Mouse (Mus musculus) ES-E14 (cell line): ENCODE results near the gene Il11ra1. TPM values are rescaled to one million over a fixed set of nuclear protein-coding genes. Genes with fewer than 3 reads are reported as not detected.

Experiments
- DNase-seq: peaks from one replicate; pipeline ENCODE4 v3.0.0-alpha.2; 2013; ENCODE audit warnings: low read depth, low spot score
- H3K27ac ChIP-seq: 2 replicates; pipeline ENCODE4 v1.5.1; 2012; ENCODE audit warnings: low read depth, mild to moderate bottlenecking, low read length, moderate library complexity, mixed read lengths; ENCODE audit not compliant: poor library complexity, insufficient read depth, severe bottlenecking
- H3K36me3 ChIP-seq: 2 replicates; pipeline ENCODE4 v1.6.1; 2012; ENCODE audit warnings: mild to moderate bottlenecking, low read length, moderate library complexity, mixed read lengths; ENCODE audit not compliant: control insufficient read depth, poor library complexity, insufficient read depth, severe bottlenecking
- H3K4me1 ChIP-seq, 2 experiments: fragments of 150-350 bp in 1 of 2; sonication (generic) in 1 of 2; 2 replicates each; pipeline ENCODE4 v1.6.1; 2012; ENCODE audit warnings: low read length in 2 of 2, mild to moderate bottlenecking in 1 of 2, mixed read lengths in 1 of 2; ENCODE audit not compliant: control insufficient read depth in 2 of 2, insufficient read depth in 2 of 2, poor library complexity in 1 of 2
- H3K4me3 ChIP-seq, 2 experiments: fragments of 150-350 bp in 1 of 2; sonication (generic) in 1 of 2; 2 replicates each; pipeline ENCODE4 v1.5.1; 2012; ENCODE audit warnings: low read length in 2 of 2, low read depth in 1 of 2, mild to moderate bottlenecking in 1 of 2, mixed read lengths in 1 of 2; ENCODE audit not compliant: insufficient read depth in 1 of 2, poor library complexity in 1 of 2, severe bottlenecking in 1 of 2
- H3K9ac ChIP-seq: 2 replicates; pipeline ENCODE4 v1.6.1; 2012; ENCODE audit warnings: low read depth, mild to moderate bottlenecking, low read length, mixed read lengths; ENCODE audit not compliant: poor library complexity, insufficient read depth, severe bottlenecking
- H3K9me3 ChIP-seq: fragments of 150-350 bp; sonication (generic); 2 replicates; pipeline ENCODE4 v1.6.1; 2012; ENCODE audit warnings: low read depth, mild to moderate bottlenecking, low read length; ENCODE audit not compliant: control insufficient read depth, insufficient read depth
- CHD2 ChIP-seq: IDR thresholded peaks from 2 replicates; pipeline ENCODE4 v1.6.1; 2014; ENCODE audit warnings: mild to moderate bottlenecking, low read depth, low read length, inconsistent platforms
- HCFC1 ChIP-seq: IDR thresholded peaks from 2 replicates; pipeline ENCODE4 v1.6.1; 2012; ENCODE audit warnings: low read length, inconsistent platforms, borderline replicate concordance; ENCODE audit not compliant: insufficient read depth
- MAFK ChIP-seq: IDR thresholded peaks from 2 replicates; pipeline ENCODE4 v1.6.1; 2014; ENCODE audit warnings: mild to moderate bottlenecking, low read depth, low read length, inconsistent platforms; ENCODE audit not compliant: insufficient read depth
- ZC3H11A ChIP-seq: IDR thresholded peaks from 2 replicates; pipeline ENCODE4 v1.6.1; 2012; ENCODE audit warnings: low read depth, mild to moderate bottlenecking, inconsistent platforms, low read length, borderline replicate concordance
- ZNF384 ChIP-seq: IDR thresholded peaks from 2 replicates; pipeline ENCODE4 v1.6.1; 2012; ENCODE audit warnings: low read depth, low read length, inconsistent platforms
- in situ Hi-C, 2 experiments: fragments of 600-800 bp; cut with MboI; formaldehyde crosslinking; loops; one replicate each; pipeline ENCODE4 v1.15.1; 2025; ENCODE audit warnings: low sequenced_read_pairs in 2 of 2, inconsistent platforms in 1 of 2; ENCODE audit not compliant: unreplicated experiment in 2 of 2
- total RNA-seq: library from RNA; depleted of rRNA; stranded (reverse); fragments of 300-350 nt; gene quantifications from 2 replicates; pipeline ENCODE4 v1.2.3, GENCODE M21; 2012

The Il11ra1 gene
- total RNA-seq, 1 experiment, result 13.5 TPM

DNA sequence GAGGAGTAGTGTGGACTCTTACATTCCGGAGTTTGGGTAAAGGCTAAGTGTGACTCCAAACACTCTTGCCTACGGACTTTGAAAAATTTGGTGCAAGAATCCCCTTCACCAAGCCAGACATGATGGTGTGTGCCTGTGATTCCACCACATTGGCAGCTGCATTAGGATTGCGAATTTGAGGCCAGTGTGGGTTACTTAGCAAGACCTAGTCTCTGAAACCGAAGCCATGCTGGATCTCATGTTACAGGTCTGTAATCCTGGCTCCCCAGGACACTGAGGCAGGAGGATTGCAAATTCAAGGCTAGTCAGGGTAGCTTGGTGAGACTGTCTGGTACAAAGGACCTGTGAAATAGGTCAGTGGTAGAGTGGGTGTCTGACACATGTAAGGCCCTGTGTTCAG lies 58.9 kb downstream of the Il11ra1 start:
- Histone ChIP-seq H3K9me3 (no peaks in the 10 kb centered on the region), H3K27ac (no peak overlapping the region), H3K4me3 (no peak overlapping the region), H3K4me1 (peaks cover 2 to 16% of the 10 kb centered on the region in 2 experiments; a peak in 2 of 4 replicates), H3K36me3 (peaks cover 11% of the 10 kb centered on the region; the same call in 1 of the 2 replicates), H3K9ac (no peak overlapping the region)
- no peak for TF ChIP-seq ZNF384
- no peak for TF ChIP-seq MAFK
- TF ChIP-seq ZC3H11A, result no peak
- TF ChIP-seq CHD2, result no peak
- no peak for TF ChIP-seq HCFC1
- in situ Hi-C loops, result no loop called here
- DNase-seq, result no peak

DNA sequence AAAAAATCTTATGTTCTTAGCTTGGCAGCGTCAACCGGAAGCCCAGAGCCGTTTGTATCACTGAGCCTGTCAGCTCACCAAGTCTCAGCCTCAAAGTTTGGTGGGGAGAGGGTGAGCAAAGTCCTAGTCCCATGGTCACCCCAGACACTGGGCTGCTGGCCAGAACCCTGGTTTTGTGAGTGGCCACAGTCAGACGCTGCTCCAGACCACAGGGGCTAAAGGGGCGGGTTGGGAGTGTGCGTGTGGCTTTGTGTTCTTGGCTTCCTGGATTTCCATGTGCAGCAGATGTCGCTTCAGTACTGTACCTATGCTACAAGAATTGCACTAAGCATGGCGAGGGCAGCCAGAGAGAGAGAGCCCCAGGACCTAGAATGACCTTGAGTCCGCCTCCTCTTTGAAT lies 59.4 kb downstream of the Il11ra1 start:
- no peak for TF ChIP-seq ZC3H11A
- no peak for TF ChIP-seq MAFK
- no peak for TF ChIP-seq HCFC1
- no peak for TF ChIP-seq CHD2
- no peak for TF ChIP-seq ZNF384
- H3K27ac ChIP-seq, result no peak overlapping the region
- H3K4me1 ChIP-seq, result peaks cover 2 to 16% of the 10 kb centered on the region in 2 experiments; a peak in 2 of 4 replicates
- in situ Hi-C loops, result no loop called here
- H3K9ac ChIP-seq, result no peak overlapping the region
- H3K4me3 ChIP-seq, result no peak overlapping the region
- peaks cover 11% of the 10 kb centered on the region; the same call in 1 of the 2 replicates for H3K36me3 ChIP-seq
- DNase-seq, result no peak
- H3K9me3 ChIP-seq, result no peaks in the 10 kb centered on the region

GRCm38 (mm10) chr4:41759656-41760287 lies 60.0 kb downstream of the Il11ra1 start:
- Histone ChIP-seq H3K9ac (peak overlapping the region; percentile 65; the same call in 1 of the 2 replicates), H3K36me3 (peaks cover 11% of the 10 kb centered on the region; the same call in 1 of the 2 replicates), H3K27ac (0 out of 2 replicates have a peak overlapping the region, but pooled peaks have one; percentile 16), H3K4me3 (peak overlapping the region; percentile 43 to 58), H3K4me1 (peaks cover 2 to 16% of the 10 kb centered on the region in 2 experiments; a peak in 2 of 4 replicates), H3K9me3 (no peaks in the 10 kb centered on the region)
- DNase-seq, result no peak
- no peak for TF ChIP-seq CHD2
- TF ChIP-seq ZC3H11A, result no peak
- TF ChIP-seq HCFC1, result no peak
- no peak for TF ChIP-seq MAFK
- no peak for TF ChIP-seq ZNF384
- in situ Hi-C loops, result no loop called here

GRCm38 (mm10) chr4:41760288-41760721 lies 60.5 kb downstream of the Il11ra1 start:
- in situ Hi-C loops, result no loop called here
- no peak overlapping the region for H3K27ac ChIP-seq
- H3K9ac ChIP-seq, result peak overlapping the region; percentile 65; the same call in 1 of the 2 replicates
- no peak for TF ChIP-seq ZNF384
- TF ChIP-seq CHD2, result peak; percentile 65; the same call in 1 of the 2 replicates
- peaks cover 11% of the 10 kb centered on the region; the same call in 1 of the 2 replicates for H3K36me3 ChIP-seq
- no peaks in the 10 kb centered on the region for H3K9me3 ChIP-seq
- peak; percentile 89 for DNase-seq
- H3K4me3 ChIP-seq, result peak overlapping the region; percentile 43 to 58
- peaks cover 2 to 16% of the 10 kb centered on the region in 2 experiments; a peak in 2 of 4 replicates for H3K4me1 ChIP-seq

- TF ChIP-seq CHD2 (no peak), HCFC1 (no peak)
- H3K9ac ChIP-seq, result 0 out of 2 replicates have a peak overlapping the region, but pooled peaks have one; percentile 50
- H3K4me1 ChIP-seq, result peaks cover 2 to 16% of the 10 kb centered on the region in 2 experiments; a peak in 2 of 4 replicates
- no peaks in the 10 kb centered on the region for H3K9me3 ChIP-seq
- in situ Hi-C loops, result no loop called here
- H3K27ac ChIP-seq, result no peak overlapping the region
- no peak for DNase-seq
- peak overlapping the region in 1 of 2 experiments; percentile 58; a peak in 1 of 4 replicates for H3K4me3 ChIP-seq
- peaks cover 11% of the 10 kb centered on the region; the same call in 1 of the 2 replicates for H3K36me3 ChIP-seq
Observed at GRCm38 (mm10) chr4:41760911-41761310, 61.1 kb downstream of the Il11ra1 start.
